Mouse (Mus musculus) forebrain, embryonic 12.5 days (tissue): Measurements from ENCODE around the gene Pax6. TPM values are rescaled to one million over a fixed set of nuclear protein-coding genes. Genes with fewer than 3 reads are reported as not detected.

Source experiments
- ATAC-seq: fragments of 200-750 bp; cut with Nextera tagmentation; 2 replicates; pipeline ENCODE4 v1.8.0; 2017; ENCODE audit warnings: moderate TSS enrichment; ENCODE audit not compliant: low FRiP score
- H3K27ac ChIP-seq: fragments of 300-500 bp; sonication (generic); 2 replicates; pipeline ENCODE4 v1.5.1; 2016; ENCODE audit warnings: mild to moderate bottlenecking
- H3K27me3 ChIP-seq: fragments of 300-500 bp; sonication (generic); 2 replicates; pipeline ENCODE4 v1.6.1; 2016; ENCODE audit warnings: mild to moderate bottlenecking
- H3K36me3 ChIP-seq: fragments of 300-500 bp; sonication (generic); replicated peaks from 2 replicates; pipeline ENCODE4 v1.6.1; 2016; ENCODE audit warnings: mild to moderate bottlenecking
- H3K4me1 ChIP-seq: fragments of 300-500 bp; sonication (generic); 2 replicates; pipeline ENCODE4 v1.6.1; 2016
- H3K4me2 ChIP-seq: fragments of 300-500 bp; sonication (generic); 2 replicates; pipeline ENCODE4 v1.6.1; 2016; ENCODE audit warnings: mild to moderate bottlenecking, moderate library complexity
- H3K4me3 ChIP-seq: fragments of 300-500 bp; sonication (generic); replicated peaks from 2 replicates; pipeline ENCODE4 v1.5.1; 2016; ENCODE audit warnings: mild to moderate bottlenecking
- H3K9ac ChIP-seq: fragments of 300-500 bp; sonication (generic); 2 replicates; pipeline ENCODE4 v1.6.1; 2016; ENCODE audit warnings: mild to moderate bottlenecking
- H3K9me3 ChIP-seq: fragments of 300-500 bp; sonication (generic); 2 replicates; pipeline ENCODE4 v1.6.1; 2016
- WGBS: fragments of 180-500 bp; shearing (Covaris S2); methylation state at CpG from one replicate; pipeline ENCODE4 v1.1.7; 2016; 5-methylcytosine and 5-hydroxymethylcytosine counted together
- polyA plus RNA-seq: library from polyadenylated mRNA; unstranded; fragments of >200 nt; fragmentation: Nextera tagmentation; extraction: Ambion mirVana; gene quantifications from 2 replicates; pipeline ENCODE4 v1.2.1, GENCODE M21; 2016

The Pax6 gene
- polyA plus RNA-seq, 1 experiment from 2014 or later = 111 TPM

- WGBS = 6% methylated on average over 23 of the region's 24 CpGs
- Histone ChIP-seq H3K4me2 (peak overlapping the region; percentile 73), H3K9ac (peak overlapping the region; percentile 73), H3K36me3 (peaks cover 10% of the 10 kb centered on the region; the same call in 1 of the 2 replicates), H3K4me1 (peaks cover 56% of the 10 kb centered on the region), H3K27me3 (peaks cover 58% of the 10 kb centered on the region), H3K27ac (peak overlapping the region; percentile 96), H3K4me3 (peak overlapping the region; percentile 80), H3K9me3 (no peaks in the 10 kb centered on the region)
- peak; percentile 80 for ATAC-seq
These were observed 11.7 kb downstream of the Pax6 start for GRCm38 (mm10) chr2:105680146-105680998.

- 2% methylated on average over 30 of the region's 30 CpGs for WGBS
- Histone ChIP-seq H3K27ac (peak overlapping the region; percentile 96), H3K4me1 (peaks cover 58% of the 10 kb centered on the region), H3K36me3 (peaks cover 18% of the 10 kb centered on the region), H3K4me3 (peak overlapping the region; percentile 80), H3K27me3 (peaks cover 66% of the 10 kb centered on the region), H3K9me3 (no peaks in the 10 kb centered on the region), H3K9ac (peak overlapping the region; percentile 73), H3K4me2 (peak overlapping the region; percentile 73)
- peak; percentile 7; the same call in 1 of the 2 replicates for ATAC-seq
These were observed 12.5 kb downstream of the Pax6 start for GRCm38 (mm10) chr2:105680999-105681710.

- H3K27me3 ChIP-seq = peaks cover 74% of the 10 kb centered on the region
- under 1% methylated on average over 23 of the region's 23 CpGs for WGBS
- ATAC-seq = peak; percentile 47; the same call in 1 of the 2 replicates
- H3K4me3 ChIP-seq = peak overlapping the region; percentile 80
- H3K36me3 ChIP-seq = peaks cover 20% of the 10 kb centered on the region
- H3K9ac ChIP-seq = peak overlapping the region; percentile 73
- peak overlapping the region; percentile 73 for H3K4me2 ChIP-seq
- H3K27ac ChIP-seq = peak overlapping the region; percentile 96
- H3K9me3 ChIP-seq = no peaks in the 10 kb centered on the region
- peaks cover 61% of the 10 kb centered on the region for H3K4me1 ChIP-seq
These were observed 13.4 kb downstream of the Pax6 start for GRCm38 (mm10) chr2:105682011-105682501.

GRCm38 (mm10) chr2:105682634-105683351 is 14.1 kb downstream of the Pax6 start:
- 8% methylated on average over 21 of the region's 21 CpGs for WGBS
- peaks cover 79% of the 10 kb centered on the region for H3K27me3 ChIP-seq
- no peak for ATAC-seq
- peak overlapping the region; percentile 73 for H3K9ac ChIP-seq
- no peaks in the 10 kb centered on the region for H3K9me3 ChIP-seq
- peak overlapping the region; percentile 96 for H3K27ac ChIP-seq
- peak overlapping the region; percentile 80 for H3K4me3 ChIP-seq
- H3K36me3 ChIP-seq = peaks cover 20% of the 10 kb centered on the region
- H3K4me2 ChIP-seq = peak overlapping the region; percentile 73
- H3K4me1 ChIP-seq = peaks cover 68% of the 10 kb centered on the region

- Histone ChIP-seq H3K9me3 (no peaks in the 10 kb centered on the region), H3K4me1 (peaks cover 76% of the 10 kb centered on the region), H3K4me2 (peak overlapping the region; percentile 73), H3K27me3 (peaks cover 75% of the 10 kb centered on the region), H3K27ac (no peak overlapping the region; the same call in 1 of the 2 replicates), H3K4me3 (peak overlapping the region; percentile 26), H3K9ac (peak overlapping the region; percentile 50), H3K36me3 (peaks cover 20% of the 10 kb centered on the region)
- 14% methylated on average over 22 of the region's 22 CpGs for WGBS
- no peak for ATAC-seq
These were observed 15.2 kb downstream of the Pax6 start for GRCm38 (mm10) chr2:105683771-105684410.

GRCm38 (mm10) chr2:105684991-105685650 is 16.4 kb downstream of the Pax6 start:
- Histone ChIP-seq H3K4me2 (peak overlapping the region; percentile 59), H3K4me1 (peaks cover 80% of the 10 kb centered on the region), H3K9me3 (no peaks in the 10 kb centered on the region), H3K27ac (peak overlapping the region; percentile 91; the same call in 1 of the 2 replicates), H3K4me3 (peak overlapping the region; percentile 4; the same call in 1 of the 2 replicates), H3K27me3 (peaks cover 70% of the 10 kb centered on the region), H3K9ac (0 out of 2 replicates have a peak overlapping the region, but pooled peaks have one; percentile 42), H3K36me3 (peaks cover 20% of the 10 kb centered on the region)
- 62% methylated on average over 11 of the region's 11 CpGs for WGBS
- no peak for ATAC-seq

GRCm38 (mm10) chr2:105685651-105686050 is 17.0 kb downstream of the Pax6 start:
- Histone ChIP-seq H3K4me3 (peak overlapping the region; percentile 28; the same call in 1 of the 2 replicates), H3K4me2 (peak overlapping the region; percentile 59), H3K36me3 (peaks cover 20% of the 10 kb centered on the region), H3K4me1 (peaks cover 82% of the 10 kb centered on the region), H3K27ac (peak overlapping the region; percentile 91), H3K27me3 (peaks cover 68% of the 10 kb centered on the region), H3K9me3 (no peaks in the 10 kb centered on the region), H3K9ac (no peak overlapping the region)
- 63% methylated on average over 11 of the region's 11 CpGs for WGBS
- no peak for ATAC-seq

- H3K4me1 ChIP-seq = peaks cover 79% of the 10 kb centered on the region
- peak; percentile 42; the same call in 1 of the 2 replicates for ATAC-seq
- H3K36me3 ChIP-seq = peaks cover 21% of the 10 kb centered on the region
- 8% methylated on average over 36 of the region's 36 CpGs for WGBS
- H3K9me3 ChIP-seq = no peaks in the 10 kb centered on the region
- H3K9ac ChIP-seq = peak overlapping the region; percentile 53; the same call in 1 of the 2 replicates
- H3K27ac ChIP-seq = peak overlapping the region; percentile 91
- peak overlapping the region; percentile 59 for H3K4me2 ChIP-seq
- H3K4me3 ChIP-seq = peak overlapping the region; percentile 28
- peaks cover 68% of the 10 kb centered on the region for H3K27me3 ChIP-seq
These were observed 17.9 kb downstream of the Pax6 start for GRCm38 (mm10) chr2:105686363-105687316.

- peak overlapping the region; percentile 91 for H3K27ac ChIP-seq
- H3K4me1 ChIP-seq = peaks cover 72% of the 10 kb centered on the region
- H3K9me3 ChIP-seq = no peaks in the 10 kb centered on the region
- peaks cover 29% of the 10 kb centered on the region for H3K36me3 ChIP-seq
- peak overlapping the region; percentile 53 for H3K9ac ChIP-seq
- peak; percentile 5; the same call in 1 of the 2 replicates for ATAC-seq
- peak overlapping the region; percentile 28 for H3K4me3 ChIP-seq
- peak overlapping the region; percentile 59 for H3K4me2 ChIP-seq
- WGBS = 5% methylated on average over 13 of the region's 13 CpGs
- peaks cover 69% of the 10 kb centered on the region for H3K27me3 ChIP-seq
These were observed 18.8 kb downstream of the Pax6 start for GRCm38 (mm10) chr2:105687317-105687991.
